Mouse (Mus musculus) embryonic fibroblast, embryonic 13.5 days (primary cell): ENCODE measurements around the gene 4430402I18Rik. TPM values are rescaled to one million over a fixed set of nuclear protein-coding genes. Genes with fewer than 3 reads are reported as not detected.

Source experiments
- H3K27ac ChIP-seq: 2 replicates; pipeline ENCODE4 v1.5.1; 2012; ENCODE audit warnings: low read length, control low read depth, inconsistent platforms; ENCODE audit not compliant: insufficient read depth
- H3K4me1 ChIP-seq: 2 replicates; pipeline ENCODE4 v1.6.1; 2011; ENCODE audit warnings: low read length; ENCODE audit not compliant: control insufficient read depth, insufficient read depth
- H3K4me3 ChIP-seq: 2 replicates; pipeline ENCODE4 v1.5.1; 2011; ENCODE audit warnings: mild to moderate bottlenecking, control low read depth, low read length; ENCODE audit not compliant: insufficient read depth
- CTCF ChIP-seq: IDR thresholded peaks from 2 replicates; pipeline ENCODE4 v1.5.1; 2011; ENCODE audit warnings: mild to moderate bottlenecking, control low read depth, low read length, moderate library complexity, borderline replicate concordance; ENCODE audit not compliant: insufficient read depth
- POLR2A ChIP-seq: IDR thresholded peaks from 2 replicates; pipeline ENCODE4 v1.6.1; 2011; ENCODE audit warnings: low read depth, mild to moderate bottlenecking, control low read depth, low read length, moderate library complexity
- polyA plus RNA-seq: library from polyadenylated mRNA; stranded (reverse); fragments of >200 nt; gene quantifications from 2 replicates; pipeline ENCODE4 v1.2.4, GENCODE M21; 2011; ENCODE audit warnings: low read depth; ENCODE audit not compliant: missing spikeins, insufficient read length

The 4430402I18Rik gene
- polyA plus RNA-seq, 1 experiment, result 1.1 TPM

DNA sequence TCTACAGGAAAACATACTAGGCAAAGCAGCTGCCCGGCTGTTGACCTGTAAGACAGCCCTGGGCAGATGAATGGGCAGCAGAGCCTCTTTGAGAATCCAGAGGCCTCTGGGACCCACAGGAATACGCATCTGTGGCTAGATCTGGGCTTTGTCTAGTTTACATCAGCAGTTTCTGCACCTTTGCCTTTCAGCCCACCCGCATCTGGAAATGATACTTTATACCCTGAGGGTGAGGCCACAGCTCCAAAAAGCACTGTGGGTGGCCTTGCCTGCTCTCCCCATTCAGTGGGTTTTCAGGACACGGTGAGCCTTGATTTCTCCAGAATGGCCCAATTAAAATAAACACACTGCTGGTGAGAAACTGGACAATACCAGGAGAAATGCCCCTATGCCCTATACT lies 59.4 kb downstream of the 4430402I18Rik start:
- Histone ChIP-seq H3K4me3 (no peak overlapping the region), H3K27ac (no peak overlapping the region)
- TF ChIP-seq CTCF, result no peak
- TF ChIP-seq POLR2A, result no peak

DNA sequence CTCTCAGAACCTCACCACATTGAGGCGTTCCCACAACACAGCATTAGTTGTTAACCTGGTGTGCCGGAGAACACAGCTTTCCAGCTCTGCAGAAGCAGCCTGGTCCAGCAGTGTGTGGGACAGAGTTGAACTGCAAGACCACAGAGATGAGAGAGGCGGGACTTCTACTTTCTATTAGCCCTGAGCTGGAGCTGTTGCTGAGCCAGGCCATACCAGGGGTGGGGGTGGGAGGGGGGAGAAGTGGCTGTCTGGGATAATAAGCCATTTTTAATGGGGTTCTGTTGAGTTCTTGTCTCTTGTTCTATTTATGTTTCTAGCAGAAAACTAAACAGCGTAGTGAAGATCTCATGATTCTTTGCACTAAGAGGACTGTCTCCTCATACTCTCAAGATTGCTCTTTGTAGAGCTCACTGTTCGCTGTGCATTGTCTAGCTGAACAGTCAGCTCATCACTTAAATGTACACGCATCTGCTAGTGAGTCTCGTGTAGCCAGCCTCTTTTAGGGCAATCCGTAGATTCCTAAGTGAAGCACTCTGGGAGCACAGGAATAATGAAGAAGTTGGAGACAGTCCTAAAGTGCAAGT lies 64.0 kb downstream of the 4430402I18Rik start:
- no peak overlapping the region for H3K27ac ChIP-seq
- TF ChIP-seq POLR2A, result no peak
- TF ChIP-seq CTCF, result no peak
- H3K4me3 ChIP-seq, result no peak overlapping the region
- H3K4me1 ChIP-seq, result peaks cover 3% of the 10 kb centered on the region; the same call in 1 of the 2 replicates

More for the DNA sequence above, 59.4 kb downstream of the 4430402I18Rik start:
- no peaks in the 10 kb centered on the region for H3K4me1 ChIP-seq

DNA sequence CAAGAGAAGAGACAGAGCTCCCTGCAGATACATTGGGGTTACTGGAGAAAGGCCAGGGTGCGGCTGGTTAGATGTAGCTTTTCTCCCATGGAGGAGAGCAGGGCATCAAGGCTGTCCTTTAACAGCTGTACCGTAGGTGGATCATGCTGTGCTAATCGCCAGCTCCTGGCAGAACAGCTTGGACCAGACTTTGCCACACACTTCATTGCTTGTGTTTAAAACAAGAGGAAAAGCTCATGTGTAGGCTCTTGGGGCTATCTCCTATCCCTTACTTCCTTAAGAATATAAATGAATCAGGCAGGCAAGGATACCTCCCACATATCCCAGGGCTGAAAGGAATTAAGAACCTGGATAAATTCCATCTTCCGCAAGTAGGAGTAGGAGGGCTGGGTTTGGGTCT lies 64.8 kb downstream of the 4430402I18Rik start:
- TF ChIP-seq CTCF, result no peak
- H3K27ac ChIP-seq, result no peak overlapping the region
- H3K4me3 ChIP-seq, result no peak overlapping the region
- peaks cover 3% of the 10 kb centered on the region; the same call in 1 of the 2 replicates for H3K4me1 ChIP-seq

DNA sequence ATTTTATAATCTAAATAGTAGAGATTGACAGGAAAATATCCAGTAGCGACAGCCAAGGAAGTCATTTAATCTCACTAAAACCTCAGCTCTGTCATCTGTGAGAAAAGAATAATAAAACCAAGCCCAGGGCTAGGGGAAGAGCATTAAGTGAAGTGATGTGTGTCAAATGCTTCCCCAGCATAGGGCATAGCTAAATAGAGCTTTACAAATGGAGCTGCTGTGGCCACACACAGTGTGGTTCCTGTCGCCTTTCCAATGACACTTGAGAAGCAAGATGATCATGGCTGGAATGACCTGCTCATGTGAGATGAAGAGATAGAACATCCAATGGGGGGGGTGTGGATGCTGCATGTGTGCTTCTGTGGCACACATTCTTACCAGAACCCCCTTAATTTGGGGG lies 65.5 kb downstream of the 4430402I18Rik start:
- Histone ChIP-seq H3K4me1 (peaks cover 3% of the 10 kb centered on the region; the same call in 1 of the 2 replicates), H3K27ac (no peak overlapping the region)
- TF ChIP-seq CTCF, result no peak
- TF ChIP-seq POLR2A, result no peak

DNA sequence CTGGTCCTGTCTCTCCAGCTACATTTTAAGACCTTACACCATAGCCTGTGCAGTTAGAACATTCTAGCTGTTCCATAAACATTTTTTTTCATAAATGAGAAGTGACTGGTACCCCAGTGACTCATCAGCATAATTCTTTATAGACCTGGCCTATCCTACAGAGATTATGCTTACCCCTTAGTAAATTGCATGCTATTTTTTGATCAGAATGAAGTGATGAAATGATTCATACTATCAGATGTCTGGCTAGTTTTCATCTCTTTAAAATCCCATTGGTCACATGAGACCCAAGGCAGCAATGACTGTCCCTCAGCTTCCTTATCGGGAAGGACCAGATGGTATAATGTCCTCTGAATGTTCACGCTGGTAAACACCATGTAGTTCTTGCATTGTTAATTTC lies 66.8 kb downstream of the 4430402I18Rik start:
- no peak overlapping the region for H3K27ac ChIP-seq
- no peak overlapping the region for H3K4me3 ChIP-seq
- H3K4me1 ChIP-seq, result peaks cover 3% of the 10 kb centered on the region; the same call in 1 of the 2 replicates
- TF ChIP-seq POLR2A (no peak), CTCF (no peak)

More for the DNA sequence above, 65.5 kb downstream of the 4430402I18Rik start:
- no peak overlapping the region for H3K4me3 ChIP-seq

DNA sequence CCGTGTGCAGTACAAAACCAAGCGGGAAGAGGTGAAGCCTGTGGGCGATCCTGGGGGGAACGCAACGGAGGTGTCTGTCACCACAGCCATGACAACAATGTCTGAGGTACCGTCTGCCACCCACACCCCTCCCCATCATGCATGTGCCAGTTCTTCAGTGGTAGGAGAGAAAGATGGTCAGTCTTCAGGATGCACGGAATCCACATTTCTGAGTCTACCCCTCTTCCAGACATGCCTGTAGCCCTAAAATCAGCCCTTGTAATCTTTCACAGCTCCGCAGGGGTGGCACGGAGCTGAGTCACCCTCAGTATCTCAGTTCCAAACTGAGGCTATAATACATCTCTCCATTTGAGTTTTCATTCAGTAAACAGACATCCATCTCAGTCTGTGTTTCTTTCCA lies 70.1 kb downstream of the 4430402I18Rik start:
- H3K4me1 ChIP-seq, result peaks cover 3% of the 10 kb centered on the region; the same call in 1 of the 2 replicates
- H3K27ac ChIP-seq, result no peak overlapping the region
- H3K4me3 ChIP-seq, result no peak overlapping the region
- TF ChIP-seq CTCF (no peak), POLR2A (no peak)

DNA sequence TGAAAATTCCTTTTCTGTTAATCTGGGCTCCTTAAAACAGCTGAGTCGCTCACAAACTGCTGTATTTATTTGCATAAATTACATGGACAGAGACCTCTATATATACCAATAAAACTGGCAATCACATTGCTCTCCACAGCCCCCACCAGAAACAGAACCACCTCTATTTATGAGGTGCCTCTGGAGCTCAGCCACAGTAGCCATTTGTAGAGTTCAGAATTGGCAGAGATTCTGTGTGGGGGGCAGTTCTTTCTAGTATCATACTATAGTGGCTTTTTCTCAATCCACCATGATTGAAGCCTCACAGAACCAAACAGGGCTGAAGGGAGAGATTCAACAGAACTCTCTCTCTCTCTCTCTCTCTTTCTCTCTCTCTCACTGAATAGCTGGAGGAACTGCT lies 71.0 kb downstream of the 4430402I18Rik start:
- TF ChIP-seq POLR2A, result no peak
- TF ChIP-seq CTCF, result no peak
- no peak overlapping the region for H3K4me3 ChIP-seq
- no peak overlapping the region for H3K27ac ChIP-seq
- peaks cover 3% of the 10 kb centered on the region; the same call in 1 of the 2 replicates for H3K4me1 ChIP-seq

DNA sequence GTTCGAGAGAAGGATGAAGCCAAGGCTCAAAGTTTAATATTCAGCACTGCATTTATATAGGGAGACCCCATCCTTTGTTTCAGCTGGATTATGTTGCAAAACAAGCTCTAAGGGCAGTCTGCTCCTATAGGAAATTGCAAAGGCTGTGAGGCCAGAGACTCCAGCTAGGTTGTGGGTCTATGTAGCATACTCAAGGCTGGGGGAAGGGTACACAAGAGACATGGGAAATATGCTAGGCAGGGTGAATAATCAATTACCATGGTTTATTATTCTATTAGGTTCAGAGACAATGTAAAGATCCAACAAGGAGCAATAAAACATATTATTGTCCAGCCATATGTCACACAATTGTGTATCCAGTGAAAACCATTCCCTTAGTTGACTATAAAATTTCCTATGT lies 75.7 kb downstream of the 4430402I18Rik start:
- H3K4me1 ChIP-seq, result no peaks in the 10 kb centered on the region
- TF ChIP-seq POLR2A (no peak), CTCF (no peak)
- H3K27ac ChIP-seq, result no peak overlapping the region
- H3K4me3 ChIP-seq, result no peak overlapping the region

DNA sequence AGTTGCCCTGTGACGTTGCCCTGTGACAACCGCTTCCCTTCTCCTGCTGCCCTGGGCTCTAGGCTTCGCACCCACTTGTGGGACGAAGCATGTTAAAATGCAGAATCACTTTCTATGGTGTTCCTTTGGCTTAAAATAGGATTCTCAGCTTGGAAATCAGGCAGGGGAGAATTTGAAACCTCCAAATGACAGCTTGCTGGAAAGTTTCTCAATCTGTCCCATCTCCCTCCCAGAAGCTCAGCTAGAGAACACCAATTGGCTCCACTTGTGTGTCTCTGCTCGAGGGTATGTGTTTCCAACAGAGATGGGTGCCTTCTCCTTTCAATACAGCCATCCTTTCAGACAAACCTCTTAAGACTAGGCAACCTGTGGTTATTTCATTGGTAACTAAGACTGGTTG lies 76.4 kb downstream of the 4430402I18Rik start:
- no peak for TF ChIP-seq POLR2A
- no peak for TF ChIP-seq CTCF
- no peak overlapping the region for H3K4me3 ChIP-seq
- no peaks in the 10 kb centered on the region for H3K4me1 ChIP-seq
- no peak overlapping the region for H3K27ac ChIP-seq

DNA sequence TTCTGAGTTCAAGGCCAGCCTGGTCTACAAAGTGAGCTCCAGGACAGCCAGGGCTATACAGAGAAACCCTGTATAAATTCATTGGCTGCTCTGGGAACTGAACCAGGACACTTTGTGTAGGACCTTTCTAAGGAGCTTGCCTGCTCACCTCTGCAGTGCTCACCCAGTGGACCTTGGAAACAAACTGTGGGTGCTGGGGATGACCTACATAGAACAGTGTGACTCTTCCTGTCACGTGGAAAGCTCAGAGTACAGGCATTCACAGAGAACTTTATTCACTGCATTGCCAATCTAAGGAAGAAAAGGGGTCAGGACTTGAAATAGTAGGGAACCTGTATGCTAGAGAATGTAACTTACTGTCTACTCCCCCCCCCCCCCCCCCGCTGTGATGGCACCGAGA lies 78.3 kb downstream of the 4430402I18Rik start:
- H3K4me3 ChIP-seq, result no peak overlapping the region
- H3K4me1 ChIP-seq, result no peaks in the 10 kb centered on the region
- H3K27ac ChIP-seq, result no peak overlapping the region
- TF ChIP-seq POLR2A (no peak), CTCF (no peak)

DNA sequence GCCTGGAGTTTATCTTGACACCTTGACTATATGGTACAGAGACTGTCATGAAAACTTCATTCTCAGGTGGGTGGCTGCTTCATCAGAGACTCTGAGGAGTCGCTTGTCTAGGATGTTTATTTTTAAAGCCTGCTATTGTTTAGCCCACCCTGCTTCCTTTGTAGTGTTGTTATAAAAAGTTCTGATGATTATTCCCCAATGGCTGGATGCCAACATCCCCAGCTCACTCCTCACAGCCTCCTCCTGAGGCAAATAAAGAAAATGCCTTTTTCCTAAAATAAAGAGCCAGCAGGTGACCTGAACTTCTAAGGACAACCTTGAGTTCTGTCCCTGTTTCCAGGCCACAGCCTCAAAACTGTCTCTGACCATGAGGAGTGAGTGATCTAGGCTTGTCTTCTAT lies 79.1 kb downstream of the 4430402I18Rik start:
- H3K27ac ChIP-seq, result no peak overlapping the region
- H3K4me1 ChIP-seq, result no peaks in the 10 kb centered on the region
- no peak for TF ChIP-seq CTCF
- no peak for TF ChIP-seq POLR2A
- no peak overlapping the region for H3K4me3 ChIP-seq
